Mouse (Mus musculus): ENCODE results near the gene Hes5. TPM values are rescaled to one million over a fixed set of nuclear protein-coding genes. Genes with fewer than 3 reads are reported as not detected.
A peak's percentile ranks its signal among the peaks of the same experiment; 100 is the strongest.

The Hes5 gene
- polyA plus RNA-seq, 1 experiment from 2014 or later = 0.15 TPM

- DNase-seq (peak; percentile 50), ATAC-seq (peak; percentile 74)
- H3K9me3 ChIP-seq (ENCODE audit: low read length) = no peaks in the 10 kb centered on the region
- 4% methylated on average over 8 of the region's 8 CpGs for WGBS (ENCODE audit: insufficient replicate concordance)
- H3K9ac ChIP-seq (replicated peaks) = no peak overlapping the region
- H3K27me3 ChIP-seq (ENCODE audit: insufficient read depth, low read length) = peaks cover 34% of the 10 kb centered on the region
- H3K4me1 ChIP-seq (ENCODE audit: insufficient read depth) = peaks cover 12% of the 10 kb centered on the region; the same call in 1 of the 2 replicates
- no peaks in the 10 kb centered on the region for H3K36me3 ChIP-seq (replicated peaks; ENCODE audit: insufficient read depth, low read length)
- no peak overlapping the region for H3K27ac ChIP-seq (ENCODE audit: low read depth)
- peak overlapping the region; percentile 48 for H3K4me2 ChIP-seq (ENCODE audit: low read depth, low read length)
- no peak overlapping the region for H3K4me3 ChIP-seq (ENCODE audit: low read depth, low read length)
- TF ChIP-seq EP300 (IDR thresholded peaks at IDR 0.05; ENCODE audit: low read depth) (no peak), CTCF (IDR thresholded peaks at IDR 0.05; ENCODE audit: low read depth) (no peak)
Measured at GRCm38 (mm10) chr4:154946319-154946718, 14.4 kb upstream of the Hes5 start.

GRCm38 (mm10) chr4:154948066-154948939, 12.4 kb upstream of the Hes5 start:
- ATAC-seq (no peak), DNase-seq (no peak)
- Histone ChIP-seq H3K27me3 (ENCODE audit: insufficient read depth, low read length) (peaks cover 54% of the 10 kb centered on the region), H3K27ac (ENCODE audit: low read depth) (no peak overlapping the region), H3K9me3 (ENCODE audit: low read length) (no peaks in the 10 kb centered on the region), H3K4me1 (ENCODE audit: insufficient read depth) (peaks cover 12% of the 10 kb centered on the region; the same call in 1 of the 2 replicates), H3K36me3 (replicated peaks; ENCODE audit: insufficient read depth, low read length) (no peaks in the 10 kb centered on the region), H3K9ac (replicated peaks) (no peak overlapping the region), H3K4me2 (ENCODE audit: low read depth, low read length) (no peak overlapping the region), H3K4me3 (ENCODE audit: low read depth, low read length) (no peak overlapping the region)
- 44% methylated on average over 14 of the region's 14 CpGs for WGBS (ENCODE audit: insufficient replicate concordance)
- no peak for TF ChIP-seq CTCF (IDR thresholded peaks at IDR 0.05; ENCODE audit: low read depth)
- no peak for TF ChIP-seq EP300 (IDR thresholded peaks at IDR 0.05; ENCODE audit: low read depth)

DNA sequence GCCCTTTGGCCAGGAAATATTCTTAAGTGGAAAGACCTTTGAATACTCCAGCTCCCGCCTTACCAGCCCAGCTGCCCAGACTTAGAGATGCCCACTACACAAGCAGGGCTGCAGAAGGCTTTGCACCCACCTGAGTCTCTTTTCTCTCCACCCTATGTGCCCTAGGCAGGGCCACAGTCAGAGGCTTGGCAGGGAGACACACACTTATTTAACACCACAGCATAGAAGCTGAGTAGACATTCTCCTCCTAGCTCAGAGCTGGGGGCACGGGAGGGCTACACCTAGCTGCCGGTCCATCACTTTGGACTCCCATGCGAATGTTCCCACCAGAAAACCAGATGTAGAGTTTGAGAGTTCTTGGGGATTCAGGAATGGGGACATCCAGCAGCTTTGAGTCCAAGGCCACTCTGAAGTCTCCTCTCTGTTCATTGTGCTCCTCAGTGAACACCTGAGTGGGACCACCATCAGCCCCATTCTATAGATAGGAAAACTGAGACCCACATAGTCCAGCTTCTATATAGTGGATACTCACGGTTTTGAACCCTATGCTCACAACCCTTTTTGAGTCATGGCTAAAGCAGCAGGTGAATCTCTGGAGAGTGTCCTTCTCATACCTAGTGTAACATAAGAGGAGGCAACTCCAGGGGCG, 11.7 kb upstream of the Hes5 start:
- WGBS (ENCODE audit: insufficient replicate concordance) = 67% methylated on average over 6 of the region's 6 CpGs
- no peak overlapping the region for H3K9ac ChIP-seq (replicated peaks)
- peaks cover 60% of the 10 kb centered on the region for H3K27me3 ChIP-seq (ENCODE audit: insufficient read depth, low read length)
- H3K4me1 ChIP-seq (ENCODE audit: insufficient read depth) = peaks cover 6% of the 10 kb centered on the region; the same call in 1 of the 2 replicates
- no peaks in the 10 kb centered on the region for H3K36me3 ChIP-seq (replicated peaks; ENCODE audit: insufficient read depth, low read length)
- H3K9me3 ChIP-seq (ENCODE audit: low read length) = no peaks in the 10 kb centered on the region
- H3K4me2 ChIP-seq (ENCODE audit: low read depth, low read length) = no peak overlapping the region
- TF ChIP-seq EP300 (IDR thresholded peaks at IDR 0.05; ENCODE audit: low read depth) = no peak
- TF ChIP-seq CTCF (IDR thresholded peaks at IDR 0.05; ENCODE audit: low read depth) = no peak
- no peak for DNase-seq
- no peak overlapping the region for H3K27ac ChIP-seq (ENCODE audit: low read depth)
- ATAC-seq = no peak
- no peak overlapping the region for H3K4me3 ChIP-seq (ENCODE audit: low read depth, low read length)

GRCm38 (mm10) chr4:154949589-154949982, 11.1 kb upstream of the Hes5 start:
- Histone ChIP-seq H3K4me2 (ENCODE audit: low read depth, low read length) (no peak overlapping the region), H3K27ac (ENCODE audit: low read depth) (no peak overlapping the region), H3K4me3 (ENCODE audit: low read depth, low read length) (no peak overlapping the region), H3K9me3 (ENCODE audit: low read length) (no peaks in the 10 kb centered on the region), H3K4me1 (ENCODE audit: insufficient read depth) (peaks cover 5% of the 10 kb centered on the region; the same call in 1 of the 2 replicates), H3K36me3 (replicated peaks; ENCODE audit: insufficient read depth, low read length) (no peaks in the 10 kb centered on the region), H3K27me3 (ENCODE audit: insufficient read depth, low read length) (peaks cover 64% of the 10 kb centered on the region), H3K9ac (replicated peaks) (no peak overlapping the region)
- DNase-seq = no peak
- no peak for ATAC-seq
- WGBS (ENCODE audit: insufficient replicate concordance) = 19% methylated on average over 16 of the region's 16 CpGs
- no peak for TF ChIP-seq EP300 (IDR thresholded peaks at IDR 0.05; ENCODE audit: low read depth)

GRCm38 (mm10) chr4:154952461-154953241, 8.1 kb upstream of the Hes5 start:
- Histone ChIP-seq H3K4me2 (ENCODE audit: low read depth, low read length) (no peak overlapping the region), H3K4me3 (ENCODE audit: low read depth, low read length) (no peak overlapping the region), H3K4me1 (ENCODE audit: insufficient read depth) (no peaks in the 10 kb centered on the region), H3K36me3 (replicated peaks; ENCODE audit: insufficient read depth, low read length) (no peaks in the 10 kb centered on the region), H3K27me3 (ENCODE audit: insufficient read depth, low read length) (peaks cover 79% of the 10 kb centered on the region), H3K9me3 (ENCODE audit: low read length) (no peaks in the 10 kb centered on the region), H3K9ac (replicated peaks) (no peak overlapping the region), H3K27ac (ENCODE audit: low read depth) (no peak overlapping the region)
- WGBS (ENCODE audit: insufficient replicate concordance) = 4% methylated on average over 26 of the region's 26 CpGs
- ATAC-seq (no peak), DNase-seq (no peak)
- TF ChIP-seq CTCF (IDR thresholded peaks at IDR 0.05; ENCODE audit: low read depth) (no peak), EP300 (IDR thresholded peaks at IDR 0.05; ENCODE audit: low read depth) (no peak)

DNA sequence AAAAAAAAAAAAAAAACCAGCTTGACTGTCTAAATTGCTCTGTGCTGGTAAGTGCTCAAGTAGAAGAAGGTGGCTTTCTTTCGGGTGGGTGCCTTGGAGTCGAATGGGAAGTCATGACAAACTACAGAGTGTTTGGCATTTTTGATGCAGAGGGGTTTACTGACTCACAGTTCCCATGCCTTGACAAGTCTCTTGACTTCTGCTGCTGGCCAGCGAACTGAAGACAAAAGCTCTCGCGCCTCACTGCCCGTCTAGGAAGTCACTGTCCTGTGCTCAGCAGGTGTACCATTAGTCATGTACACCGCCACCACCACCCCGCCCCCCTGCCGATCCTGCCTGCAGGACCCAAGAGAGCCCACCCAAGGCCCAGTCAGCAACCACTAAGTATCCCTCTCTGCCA, 4.1 kb upstream of the Hes5 start:
- Histone ChIP-seq H3K36me3 (replicated peaks; ENCODE audit: insufficient read depth, low read length) (no peaks in the 10 kb centered on the region), H3K9ac (replicated peaks) (no peak overlapping the region), H3K27ac (ENCODE audit: low read depth) (no peak overlapping the region), H3K4me1 (ENCODE audit: insufficient read depth) (peaks cover 12% of the 10 kb centered on the region), H3K4me2 (ENCODE audit: low read depth, low read length) (no peak overlapping the region), H3K4me3 (ENCODE audit: low read depth, low read length) (no peak overlapping the region), H3K27me3 (ENCODE audit: insufficient read depth, low read length) (peaks cover 84% of the 10 kb centered on the region), H3K9me3 (ENCODE audit: low read length) (no peaks in the 10 kb centered on the region)
- TF ChIP-seq EP300 (IDR thresholded peaks at IDR 0.05; ENCODE audit: low read depth) (no peak), CTCF (IDR thresholded peaks at IDR 0.05; ENCODE audit: low read depth) (no peak)
- DNase-seq = no peak
- ATAC-seq = no peak
- 43% methylated on average over 9 of the region's 9 CpGs for WGBS (ENCODE audit: insufficient replicate concordance)

Data from liver, postnatal 0 days (tissue).